Mouse (Mus musculus) cerebellum, postnatal 25 days (tissue): Measurements from ENCODE around the gene Trpc1.

Source experiments
- DNase-seq, 2 experiments: peaks; one replicate each; pipeline ENCODE4 v3.0.0; 2021; ENCODE audit warnings: mixed read lengths in 2 of 2

The Trpc1 gene

GRCm38 (mm10) chr9:95696581-95696980 is 53.6 kb downstream of the Trpc1 start:
- DNase-seq = no peak

GRCm38 (mm10) chr9:95695023-95695422 is 55.2 kb downstream of the Trpc1 start:
- DNase-seq = no peak

GRCm38 (mm10) chr9:95694526-95694925 is 55.6 kb downstream of the Trpc1 start:
- DNase-seq = no peak

- no peak for DNase-seq
Observed at GRCm38 (mm10) chr9:95693528-95694100, 56.6 kb downstream of the Trpc1 start.

- DNase-seq = no peak
Observed at GRCm38 (mm10) chr9:95692823-95693222, 57.4 kb downstream of the Trpc1 start.

- DNase-seq = peak; percentile 48 to 68
Observed at GRCm38 (mm10) chr9:95688064-95688463, 62.1 kb downstream of the Trpc1 start.

- no peak for DNase-seq
Observed at GRCm38 (mm10) chr9:95685660-95686440, 64.3 kb downstream of the Trpc1 start.

GRCm38 (mm10) chr9:95680691-95681090 is 69.5 kb downstream of the Trpc1 start:
- DNase-seq = no peak

- no peak for DNase-seq
Observed at GRCm38 (mm10) chr9:95679966-95680365, 70.2 kb downstream of the Trpc1 start.

GRCm38 (mm10) chr9:95676021-95676420 is 74.2 kb downstream of the Trpc1 start:
- peak in 1 of 2 experiments; percentile 21 for DNase-seq

GRCm38 (mm10) chr9:95675064-95675699 is 75.0 kb downstream of the Trpc1 start:
- DNase-seq = peak; percentile 79 to 84

- DNase-seq = no peak
Observed at GRCm38 (mm10) chr9:95672760-95673159, 77.4 kb downstream of the Trpc1 start.

- no peak for DNase-seq
Observed at GRCm38 (mm10) chr9:95672331-95672730, 77.8 kb downstream of the Trpc1 start.

- peak in 1 of 2 experiments; percentile 15 for DNase-seq
Observed at GRCm38 (mm10) chr9:95668306-95668705, 81.9 kb downstream of the Trpc1 start.

- peak; percentile 69 to 79 for DNase-seq
Observed at GRCm38 (mm10) chr9:95667836-95668235, 82.3 kb downstream of the Trpc1 start.

GRCm38 (mm10) chr9:95665835-95666234 is 84.3 kb downstream of the Trpc1 start:
- no peak for DNase-seq

GRCm38 (mm10) chr9:95664290-95664989 is 85.7 kb downstream of the Trpc1 start:
- DNase-seq = peak in 1 of 2 experiments; percentile 29

GRCm38 (mm10) chr9:95657941-95658340 is 92.2 kb downstream of the Trpc1 start:
- no peak for DNase-seq
